Mouse (Mus musculus) kidney, embryonic 15.5 days (tissue): ENCODE data around the gene Rdh5. TPM values are rescaled to one million over a fixed set of nuclear protein-coding genes. Genes with fewer than 3 reads are reported as not detected.
A peak's percentile ranks its signal among the peaks of the same experiment; 100 is the strongest.

Experiments used
- ATAC-seq: fragments of 200-750 bp; cut with Nextera tagmentation; replicated peaks from 2 replicates; pipeline ENCODE4 v1.8.0; 2017; ENCODE audit warnings: moderate TSS enrichment; ENCODE audit not compliant: low FRiP score
- H3K27ac ChIP-seq: fragments of 300-500 bp; sonication (generic); 2 replicates; pipeline ENCODE4 v1.5.1; 2015; ENCODE audit warnings: mild to moderate bottlenecking, inconsistent platforms
- H3K27me3 ChIP-seq: fragments of 300-500 bp; sonication (generic); 2 replicates; pipeline ENCODE4 v1.6.1; 2015; ENCODE audit warnings: inconsistent platforms
- H3K36me3 ChIP-seq: fragments of 300-500 bp; sonication (generic); 2 replicates; pipeline ENCODE4 v1.6.1; 2015; ENCODE audit warnings: inconsistent platforms
- H3K4me1 ChIP-seq: fragments of 300-500 bp; sonication (generic); 2 replicates; pipeline ENCODE4 v1.6.1; 2015; ENCODE audit warnings: inconsistent platforms
- H3K4me2 ChIP-seq: fragments of 300-500 bp; sonication (generic); 2 replicates; pipeline ENCODE4 v1.6.1; 2015; ENCODE audit warnings: moderate library complexity, mild to moderate bottlenecking, inconsistent platforms
- H3K4me3 ChIP-seq: fragments of 300-500 bp; sonication (generic); replicated peaks from 2 replicates; pipeline ENCODE4 v1.5.1; 2015; ENCODE audit warnings: mild to moderate bottlenecking, inconsistent platforms
- H3K9ac ChIP-seq: fragments of 300-500 bp; sonication (generic); 2 replicates; pipeline ENCODE4 v1.6.1; 2015; ENCODE audit warnings: mild to moderate bottlenecking, inconsistent platforms
- H3K9me3 ChIP-seq: fragments of 300-500 bp; sonication (generic); replicated peaks from 2 replicates; pipeline ENCODE4 v1.6.1; 2016; ENCODE audit warnings: inconsistent platforms
- WGBS: fragments of 180-500 bp; shearing (Covaris S2); methylation state at CpG from one replicate; pipeline ENCODE4 v1.1.7; 2015; ENCODE audit warnings: mixed read lengths; 5-methylcytosine and 5-hydroxymethylcytosine counted together
- polyA plus RNA-seq: library from polyadenylated mRNA; unstranded; fragments of >200 nt; fragmentation: Nextera tagmentation; extraction: Ambion mirVana; gene quantifications from 2 replicates; pipeline ENCODE4 v1.2.1, GENCODE M21; 2015

The Rdh5 gene
- polyA plus RNA-seq, 1 experiment from 2014 or later, result 18.8 TPM

DNA sequence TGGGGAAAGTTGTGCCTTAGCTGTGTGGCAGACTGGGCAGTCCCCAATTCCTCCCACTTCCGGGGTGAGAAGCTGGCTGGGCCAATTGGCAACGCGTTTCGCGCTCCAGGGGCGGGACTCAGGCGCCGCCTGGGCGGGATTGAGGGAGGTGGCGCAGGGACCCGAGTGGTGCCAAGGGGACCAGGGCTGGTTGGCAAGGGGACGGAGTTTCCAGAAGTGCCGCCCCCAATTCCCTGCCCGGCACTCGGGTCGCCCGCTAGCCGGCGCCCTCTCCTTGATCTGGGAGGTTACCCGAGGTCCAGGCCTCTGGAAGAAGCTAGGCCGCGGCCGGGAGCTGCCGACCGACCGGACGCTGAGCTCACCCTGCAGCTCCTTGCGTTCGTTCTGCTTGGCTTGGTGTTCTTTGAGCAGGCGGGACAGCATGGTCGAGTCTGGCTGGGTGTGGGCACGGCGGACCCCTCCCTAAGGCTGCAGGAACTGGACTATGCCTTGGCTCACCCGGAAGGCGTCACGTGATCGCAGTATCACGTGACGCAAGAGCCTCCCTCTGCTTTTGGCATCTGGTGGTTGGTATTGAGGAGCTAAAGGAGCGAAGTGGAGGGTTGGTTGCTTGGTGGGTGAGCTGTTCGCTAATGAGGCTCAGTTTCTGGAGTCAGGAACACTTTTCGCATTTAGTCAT, 464 bp upstream of the Rdh5 start:
- peak; percentile 97 for ATAC-seq
- Histone ChIP-seq H3K27ac (peak overlapping the region; percentile 95), H3K4me1 (peaks cover 50% of the 10 kb centered on the region), H3K9me3 (no peaks in the 10 kb centered on the region), H3K36me3 (peaks cover 7% of the 10 kb centered on the region), H3K9ac (peak overlapping the region; percentile 70), H3K27me3 (peaks cover 9% of the 10 kb centered on the region; the same call in 1 of the 2 replicates), H3K4me3 (peak overlapping the region; percentile 69), H3K4me2 (peak overlapping the region; percentile 85)
- under 1% methylated on average over 39 of the region's 42 CpGs for WGBS

- Histone ChIP-seq H3K27me3 (peaks cover 4% of the 10 kb centered on the region; the same call in 1 of the 2 replicates), H3K36me3 (peaks cover 17% of the 10 kb centered on the region), H3K9me3 (no peaks in the 10 kb centered on the region), H3K4me3 (peak overlapping the region; percentile 69), H3K9ac (peak overlapping the region; percentile 70), H3K27ac (peak overlapping the region; percentile 95), H3K4me1 (peaks cover 52% of the 10 kb centered on the region), H3K4me2 (peak overlapping the region; percentile 85)
- WGBS, result 70% methylated on average over 16 of the region's 16 CpGs
- ATAC-seq, result peak; percentile 1; the same call in 1 of the 2 replicates
Observed at GRCm38 (mm10) chr10:128921883-128922821, 536 bp downstream of the Rdh5 start.

DNA sequence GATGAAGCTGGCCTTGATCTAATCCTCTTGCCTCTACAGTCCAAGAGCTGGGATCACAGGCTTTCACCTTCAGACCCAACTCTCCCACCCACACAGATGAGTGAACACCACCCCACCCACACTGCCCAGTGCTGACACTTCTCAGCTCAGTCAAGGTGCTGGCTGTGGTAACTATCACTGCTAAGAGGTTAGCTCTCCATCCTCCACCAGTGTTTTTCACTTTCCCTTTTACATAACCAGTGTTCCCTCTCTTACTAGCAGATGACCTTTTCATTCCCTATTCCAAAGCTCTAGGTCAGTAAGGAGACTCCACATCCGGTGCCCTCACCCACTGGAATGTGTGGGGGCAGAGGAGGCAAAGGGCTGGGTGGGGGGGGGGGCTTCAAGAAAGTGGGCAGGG, 1.4 kb downstream of the Rdh5 start:
- Histone ChIP-seq H3K9ac (no peak overlapping the region; the same call in 1 of the 2 replicates), H3K9me3 (no peaks in the 10 kb centered on the region), H3K27ac (peak overlapping the region; percentile 70), H3K36me3 (peaks cover 26% of the 10 kb centered on the region), H3K4me1 (peaks cover 52% of the 10 kb centered on the region), H3K27me3 (no peaks in the 10 kb centered on the region), H3K4me3 (no peak overlapping the region), H3K4me2 (peak overlapping the region; percentile 85; the same call in 1 of the 2 replicates)
- 40% methylated on average over 1 of the region's 1 CpGs for WGBS
- ATAC-seq, result no peak

GRCm38 (mm10) chr10:128920736-128921161, 1.9 kb downstream of the Rdh5 start:
- H3K4me2 ChIP-seq, result 0 out of 2 replicates have a peak overlapping the region, but pooled peaks have one; percentile 1
- H3K9ac ChIP-seq, result no peak overlapping the region
- H3K27ac ChIP-seq, result peak overlapping the region; percentile 70
- 47% methylated on average over 3 of the region's 3 CpGs for WGBS
- no peak overlapping the region for H3K4me3 ChIP-seq
- no peaks in the 10 kb centered on the region for H3K9me3 ChIP-seq
- peaks cover 29% of the 10 kb centered on the region for H3K36me3 ChIP-seq
- ATAC-seq, result no peak
- H3K4me1 ChIP-seq, result peaks cover 52% of the 10 kb centered on the region
- no peaks in the 10 kb centered on the region for H3K27me3 ChIP-seq

DNA sequence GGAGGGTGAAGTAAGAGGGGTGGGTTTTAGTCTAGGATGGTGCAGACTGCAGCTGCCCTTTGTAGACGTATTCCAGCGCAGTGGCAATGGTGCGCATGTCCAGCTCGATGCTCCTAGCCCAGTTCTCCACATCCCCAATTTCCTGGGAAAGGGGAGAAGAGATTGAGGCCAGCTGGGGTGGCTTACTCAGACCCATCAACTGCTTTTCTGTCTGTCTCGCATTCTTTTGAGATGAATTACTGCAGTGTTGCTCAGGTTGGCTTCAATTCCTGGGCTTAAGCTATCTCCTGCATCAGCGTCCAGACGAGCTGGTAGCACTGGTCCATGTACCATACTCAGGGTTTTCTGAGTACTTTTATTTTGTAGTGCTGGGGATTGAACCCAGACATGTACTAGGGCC, 2.7 kb downstream of the Rdh5 start:
- H3K27ac ChIP-seq, result peak overlapping the region; percentile 70
- H3K9me3 ChIP-seq, result no peaks in the 10 kb centered on the region
- H3K36me3 ChIP-seq, result peaks cover 37% of the 10 kb centered on the region
- no peaks in the 10 kb centered on the region for H3K27me3 ChIP-seq
- H3K9ac ChIP-seq, result no peak overlapping the region
- no peak overlapping the region for H3K4me3 ChIP-seq
- H3K4me1 ChIP-seq, result peaks cover 52% of the 10 kb centered on the region
- 82% methylated on average over 7 of the region's 7 CpGs for WGBS
- ATAC-seq, result no peak
- no peak overlapping the region for H3K4me2 ChIP-seq

GRCm38 (mm10) chr10:128919203-128919631, 3.5 kb downstream of the Rdh5 start:
- Histone ChIP-seq H3K4me1 (peaks cover 52% of the 10 kb centered on the region), H3K4me2 (no peak overlapping the region), H3K9me3 (no peaks in the 10 kb centered on the region), H3K36me3 (peaks cover 44% of the 10 kb centered on the region), H3K9ac (no peak overlapping the region), H3K27ac (peak overlapping the region; percentile 70), H3K4me3 (no peak overlapping the region), H3K27me3 (no peaks in the 10 kb centered on the region)
- ATAC-seq, result 0 out of 2 replicates have a peak, but pooled peaks have one; percentile 3
- 36% methylated on average over 6 of the region's 6 CpGs for WGBS

- H3K27ac ChIP-seq, result peak overlapping the region; percentile 70
- no peak for ATAC-seq
- peaks cover 54% of the 10 kb centered on the region for H3K36me3 ChIP-seq
- H3K27me3 ChIP-seq, result no peaks in the 10 kb centered on the region
- no peak overlapping the region for H3K9ac ChIP-seq
- H3K4me3 ChIP-seq, result no peak overlapping the region
- H3K4me2 ChIP-seq, result no peak overlapping the region
- no peaks in the 10 kb centered on the region for H3K9me3 ChIP-seq
- WGBS, result 79% methylated on average over 7 of the region's 7 CpGs
- peaks cover 53% of the 10 kb centered on the region for H3K4me1 ChIP-seq
Observed at GRCm38 (mm10) chr10:128918246-128918645, 4.4 kb downstream of the Rdh5 start.

- WGBS, result 88% methylated on average over 6 of the region's 6 CpGs
- Histone ChIP-seq H3K27me3 (no peaks in the 10 kb centered on the region), H3K27ac (no peak overlapping the region), H3K9ac (no peak overlapping the region), H3K4me2 (no peak overlapping the region), H3K4me3 (no peak overlapping the region), H3K36me3 (peaks cover 59% of the 10 kb centered on the region), H3K4me1 (peaks cover 54% of the 10 kb centered on the region), H3K9me3 (no peaks in the 10 kb centered on the region)
- ATAC-seq, result no peak
Observed at GRCm38 (mm10) chr10:128917400-128917799, 5.3 kb downstream of the Rdh5 start.

GRCm38 (mm10) chr10:128916665-128917064, 6.0 kb downstream of the Rdh5 start:
- Histone ChIP-seq H3K27me3 (no peaks in the 10 kb centered on the region), H3K4me1 (peaks cover 48% of the 10 kb centered on the region), H3K4me2 (no peak overlapping the region), H3K36me3 (peaks cover 66% of the 10 kb centered on the region), H3K9me3 (no peaks in the 10 kb centered on the region), H3K27ac (no peak overlapping the region), H3K4me3 (no peak overlapping the region), H3K9ac (no peak overlapping the region)
- ATAC-seq, result no peak
- WGBS, result 88% methylated on average over 3 of the region's 3 CpGs

DNA sequence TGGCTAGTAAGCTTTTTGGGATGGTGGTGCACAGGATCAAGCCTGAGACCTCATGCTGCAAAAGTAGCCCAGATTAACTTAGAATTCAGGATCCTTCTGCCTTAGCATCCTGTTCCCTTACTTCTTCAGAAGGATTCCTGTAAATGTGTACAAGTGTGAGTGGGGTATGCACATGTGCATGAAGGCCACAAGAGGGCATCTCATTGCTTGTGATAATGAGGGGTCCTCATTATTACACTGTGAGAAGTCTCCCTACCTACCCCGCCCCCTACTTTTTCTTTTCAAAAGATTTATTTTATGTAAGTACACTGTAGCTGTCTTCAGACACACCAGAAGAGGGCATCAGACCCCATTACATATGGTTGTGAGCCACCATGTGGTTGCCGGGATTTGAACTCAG, 7.1 kb downstream of the Rdh5 start:
- 94% methylated on average over 2 of the region's 2 CpGs for WGBS
- H3K4me1 ChIP-seq, result peaks cover 48% of the 10 kb centered on the region
- H3K9ac ChIP-seq, result no peak overlapping the region
- no peak for ATAC-seq
- no peak overlapping the region for H3K4me2 ChIP-seq
- peaks cover 70% of the 10 kb centered on the region for H3K36me3 ChIP-seq
- H3K4me3 ChIP-seq, result no peak overlapping the region
- no peaks in the 10 kb centered on the region for H3K27me3 ChIP-seq
- no peak overlapping the region for H3K27ac ChIP-seq
- no peaks in the 10 kb centered on the region for H3K9me3 ChIP-seq

- peak overlapping the region; percentile 37; the same call in 1 of the 2 replicates for H3K27ac ChIP-seq
- H3K4me3 ChIP-seq, result no peak overlapping the region
- H3K9me3 ChIP-seq, result no peaks in the 10 kb centered on the region
- 66% methylated on average over 12 of the region's 12 CpGs for WGBS
- H3K9ac ChIP-seq, result no peak overlapping the region
- H3K4me1 ChIP-seq, result peaks cover 40% of the 10 kb centered on the region
- H3K27me3 ChIP-seq, result no peaks in the 10 kb centered on the region
- ATAC-seq, result no peak
- no peak overlapping the region for H3K4me2 ChIP-seq
- H3K36me3 ChIP-seq, result peaks cover 67% of the 10 kb centered on the region
Observed at GRCm38 (mm10) chr10:128913696-128914095, 9.0 kb downstream of the Rdh5 start.

DNA sequence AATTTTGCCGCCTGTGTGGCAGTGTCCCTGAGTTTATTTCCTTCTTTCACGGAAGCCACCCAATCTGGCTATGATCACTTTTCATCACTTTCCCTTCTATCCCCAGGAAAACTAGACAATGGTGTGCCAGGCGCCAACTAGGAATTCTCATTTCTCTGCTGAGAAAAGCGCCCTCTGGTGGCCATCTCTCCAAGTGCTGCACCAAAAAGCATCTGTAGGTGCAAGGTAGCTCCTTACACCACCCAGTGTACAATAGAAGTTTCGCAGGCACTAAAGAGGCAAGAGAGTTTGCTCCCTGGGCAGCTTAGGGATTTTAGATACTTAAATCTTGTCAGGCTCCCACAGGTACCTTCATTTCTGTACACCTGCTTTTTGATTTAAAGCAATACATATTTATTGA, 9.5 kb downstream of the Rdh5 start:
- H3K36me3 ChIP-seq, result peaks cover 64% of the 10 kb centered on the region
- H3K4me2 ChIP-seq, result no peak overlapping the region
- H3K27ac ChIP-seq, result 0 out of 2 replicates have a peak overlapping the region, but pooled peaks have one; percentile 37
- no peak for ATAC-seq
- WGBS, result 8% methylated on average over 5 of the region's 5 CpGs
- H3K4me1 ChIP-seq, result peaks cover 38% of the 10 kb centered on the region
- no peak overlapping the region for H3K9ac ChIP-seq
- no peaks in the 10 kb centered on the region for H3K9me3 ChIP-seq
- no peak overlapping the region for H3K4me3 ChIP-seq
- H3K27me3 ChIP-seq, result no peaks in the 10 kb centered on the region
